Mouse (Mus musculus) T-helper 1 cell (primary cell): ENCODE measurements around the gene 2810459M11Rik.
"Not testable (repeated sequence)": the region's sequence is repeated elsewhere in the genome, so short reads cannot be mapped to it uniquely, and the experiment has no call there.

Experiments used
- in situ Hi-C: fragments of 300-600 bp; cut with MboI, MseI; formaldehyde crosslinking; loops from one replicate; pipeline ENCODE4 v1.15.1; 2025; ENCODE audit warnings: high pct_unique_total_duplicates

2810459M11Rik gene

GRCm38 (mm10) chr1:86045848-86046805 is at the start of gene 2810459M11Rik:
Gene 2810459M11Rik, plus strand, starts transcription at chr1:86045863.
- in situ Hi-C loops, result no loop called here

- in situ Hi-C loops, result no loop called here
Measured at GRCm38 (mm10) chr1:85997221-85997620, 48.4 kb upstream of the 2810459M11Rik start.

- in situ Hi-C loops, result no loop called here
Measured at GRCm38 (mm10) chr1:85998012-85998411, 47.7 kb upstream of the 2810459M11Rik start.

GRCm38 (mm10) chr1:85999853-86000570 is 45.7 kb upstream of the 2810459M11Rik start:
- in situ Hi-C loops, result no loop called here

- in situ Hi-C loops, result loop anchor here (5.0 kb wide), 2 partner anchors 73 to 153 kb away; no protein-coding TSS in a partner anchor
Measured at GRCm38 (mm10) chr1:86005540-86005939, 40.1 kb upstream of the 2810459M11Rik start.

GRCm38 (mm10) chr1:86006040-86006439 is 39.6 kb upstream of the 2810459M11Rik start:
- in situ Hi-C loops, result loop anchor here (5.0 kb wide), 2 partner anchors 74 to 154 kb away; no protein-coding TSS in a partner anchor

GRCm38 (mm10) chr1:86007778-86008177 is 37.9 kb upstream of the 2810459M11Rik start:
- in situ Hi-C loops, result loop anchor here (5.0 kb wide), 2 partner anchors 75 to 155 kb away; no protein-coding TSS in a partner anchor

- in situ Hi-C loops, result not testable (repeated sequence)
Measured at GRCm38 (mm10) chr1:86015758-86016157, 29.9 kb upstream of the 2810459M11Rik start.

- in situ Hi-C loops, result no loop called here
Measured at GRCm38 (mm10) chr1:86016516-86016915, 29.1 kb upstream of the 2810459M11Rik start, which contains the start of gene Spata3. Gene Spata3, plus strand, starts transcription at chr1:86016816.

- in situ Hi-C loops, result no loop called here
Measured at GRCm38 (mm10) chr1:86018235-86019055, 27.2 kb upstream of the 2810459M11Rik start.

GRCm38 (mm10) chr1:86021365-86021989 is 24.2 kb upstream of the 2810459M11Rik start:
- in situ Hi-C loops, result no loop called here

- in situ Hi-C loops, result no loop called here
Measured at GRCm38 (mm10) chr1:86032273-86032987, 13.2 kb upstream of the 2810459M11Rik start.

- in situ Hi-C loops, result no loop called here
Measured at GRCm38 (mm10) chr1:86038191-86038951, 7.3 kb upstream of the 2810459M11Rik start.

GRCm38 (mm10) chr1:86040131-86040530 is 5.5 kb upstream of the 2810459M11Rik start:
- in situ Hi-C loops, result no loop called here

GRCm38 (mm10) chr1:86040817-86041216 is 4.8 kb upstream of the 2810459M11Rik start:
- in situ Hi-C loops, result no loop called here

GRCm38 (mm10) chr1:86045056-86045455 is 607 bp upstream of the 2810459M11Rik start:
- in situ Hi-C loops, result no loop called here

GRCm38 (mm10) chr1:86046833-86047563 is 1.3 kb downstream of the 2810459M11Rik start:
- in situ Hi-C loops, result no loop called here

GRCm38 (mm10) chr1:86048231-86048630 is 2.6 kb downstream of the 2810459M11Rik start:
- in situ Hi-C loops, result no loop called here

GRCm38 (mm10) chr1:86048744-86049143 is 3.1 kb downstream of the 2810459M11Rik start:
- in situ Hi-C loops, result no loop called here
